Mouse (Mus musculus): ENCODE measurements around the gene Arx. TPM values are rescaled to one million over a fixed set of nuclear protein-coding genes. Genes with fewer than 3 reads are reported as not detected.

Gene Arx
- polyA plus RNA-seq, 1 experiment from 2014 or later: 0.69 TPM

- peaks cover 100% of the 10 kb centered on the region for H3K27me3 ChIP-seq (replicated peaks; ENCODE audit: control insufficient read depth, insufficient read depth, low read length)
- H3K4me1 ChIP-seq (replicated peaks; ENCODE audit: control insufficient read depth, insufficient read depth, low read length): 0 out of 2 replicates have a peak, but pooled peaks cover 2% of the 10 kb centered on the region
- ATAC-seq (replicated peaks; ENCODE audit: low FRiP score) (no peak), DNase-seq (ENCODE audit: low spot score) (no peak)
- WGBS: 12% methylated on average over 37 of the region's 37 CpGs
- no peaks in the 10 kb centered on the region for H3K36me3 ChIP-seq (ENCODE audit: control insufficient read depth, insufficient read depth, low read length)
- peak overlapping the region; percentile 58 for H3K4me2 ChIP-seq
- H3K4me3 ChIP-seq (ENCODE audit: low read depth, low read length): peak overlapping the region; percentile 34
- no peak overlapping the region for H3K27ac ChIP-seq (ENCODE audit: low read depth, low read length)
- no peak overlapping the region for H3K9ac ChIP-seq (ENCODE audit: low read depth, low read length)
- H3K9me3 ChIP-seq (ENCODE audit: control insufficient read depth, low read length): no peaks in the 10 kb centered on the region
These were observed 2.8 kb downstream of the Arx start for GRCm38 (mm10) chrX:93289076-93289475.

- no peak overlapping the region for H3K4me2 ChIP-seq
- DNase-seq (ENCODE audit: low spot score) (no peak), ATAC-seq (replicated peaks; ENCODE audit: low FRiP score) (no peak)
- 0 out of 2 replicates have a peak, but pooled peaks cover 2% of the 10 kb centered on the region for H3K4me1 ChIP-seq (replicated peaks; ENCODE audit: control insufficient read depth, insufficient read depth, low read length)
- 10% methylated on average over 12 of the region's 12 CpGs for WGBS
- H3K4me3 ChIP-seq (ENCODE audit: low read depth, low read length): no peak overlapping the region
- H3K9ac ChIP-seq (ENCODE audit: low read depth, low read length): no peak overlapping the region
- H3K9me3 ChIP-seq (ENCODE audit: control insufficient read depth, low read length): no peaks in the 10 kb centered on the region
- H3K27ac ChIP-seq (ENCODE audit: low read depth, low read length): no peak overlapping the region
- no peaks in the 10 kb centered on the region for H3K36me3 ChIP-seq (ENCODE audit: control insufficient read depth, insufficient read depth, low read length)
- H3K27me3 ChIP-seq (replicated peaks; ENCODE audit: control insufficient read depth, insufficient read depth, low read length): peaks cover 100% of the 10 kb centered on the region
These were observed 3.7 kb downstream of the Arx start for GRCm38 (mm10) chrX:93289851-93290380.

- DNase-seq (ENCODE audit: low spot score): no peak
- ATAC-seq (replicated peaks; ENCODE audit: low FRiP score): no peak
These were observed 5.8 kb downstream of the Arx start for GRCm38 (mm10) chrX:93292031-93292430.

GRCm38 (mm10) chrX:93294736-93295490 is 8.7 kb downstream of the Arx start:
- 14% methylated on average over 22 of the region's 25 CpGs for WGBS
- ATAC-seq (replicated peaks; ENCODE audit: low FRiP score) (no peak), DNase-seq (ENCODE audit: low spot score) (no peak)

More at GRCm38 (mm10) chrX:93292031-93292430, 5.8 kb downstream of the Arx start:
- no peaks in the 10 kb centered on the region for H3K9me3 ChIP-seq (ENCODE audit: control insufficient read depth, low read length)
- H3K27me3 ChIP-seq (replicated peaks; ENCODE audit: control insufficient read depth, insufficient read depth, low read length): peaks cover 100% of the 10 kb centered on the region
- 0 out of 2 replicates have a peak, but pooled peaks cover 2% of the 10 kb centered on the region for H3K4me1 ChIP-seq (replicated peaks; ENCODE audit: control insufficient read depth, insufficient read depth, low read length)
- H3K36me3 ChIP-seq (ENCODE audit: control insufficient read depth, insufficient read depth, low read length): no peaks in the 10 kb centered on the region
- H3K4me2 ChIP-seq: no peak overlapping the region
- no peak overlapping the region for H3K4me3 ChIP-seq (ENCODE audit: low read depth, low read length)
- 16% methylated on average over 6 of the region's 6 CpGs for WGBS
- no peak overlapping the region for H3K9ac ChIP-seq (ENCODE audit: low read depth, low read length)
- H3K27ac ChIP-seq (ENCODE audit: low read depth, low read length): no peak overlapping the region

GRCm38 (mm10) chrX:93295819-93296218 is 9.6 kb downstream of the Arx start:
- Histone ChIP-seq H3K9ac (ENCODE audit: low read depth, low read length) (no peak overlapping the region), H3K9me3 (ENCODE audit: control insufficient read depth, low read length) (no peaks in the 10 kb centered on the region), H3K27ac (ENCODE audit: low read depth, low read length) (no peak overlapping the region), H3K27me3 (replicated peaks; ENCODE audit: control insufficient read depth, insufficient read depth, low read length) (peaks cover 99% of the 10 kb centered on the region), H3K36me3 (ENCODE audit: control insufficient read depth, insufficient read depth, low read length) (no peaks in the 10 kb centered on the region), H3K4me1 (replicated peaks; ENCODE audit: control insufficient read depth, insufficient read depth, low read length) (no peaks in the 10 kb centered on the region), H3K4me2 (no peak overlapping the region), H3K4me3 (ENCODE audit: low read depth, low read length) (no peak overlapping the region)
- no peak for DNase-seq (ENCODE audit: low spot score)
- 16% methylated on average over 5 of the region's 5 CpGs for WGBS
- no peak for ATAC-seq (replicated peaks; ENCODE audit: low FRiP score)

More at GRCm38 (mm10) chrX:93294736-93295490, 8.7 kb downstream of the Arx start:
- H3K4me1 ChIP-seq (replicated peaks; ENCODE audit: control insufficient read depth, insufficient read depth, low read length): no peaks in the 10 kb centered on the region
- no peaks in the 10 kb centered on the region for H3K36me3 ChIP-seq (ENCODE audit: control insufficient read depth, insufficient read depth, low read length)
- H3K27me3 ChIP-seq (replicated peaks; ENCODE audit: control insufficient read depth, insufficient read depth, low read length): peaks cover 99% of the 10 kb centered on the region
- no peak overlapping the region for H3K9ac ChIP-seq (ENCODE audit: low read depth, low read length)
- H3K4me2 ChIP-seq: no peak overlapping the region
- H3K9me3 ChIP-seq (ENCODE audit: control insufficient read depth, low read length): no peaks in the 10 kb centered on the region
- no peak overlapping the region for H3K4me3 ChIP-seq (ENCODE audit: low read depth, low read length)
- no peak overlapping the region for H3K27ac ChIP-seq (ENCODE audit: low read depth, low read length)

- DNase-seq (ENCODE audit: low spot score) (no peak), ATAC-seq (replicated peaks; ENCODE audit: low FRiP score) (no peak)
- Histone ChIP-seq H3K9ac (ENCODE audit: low read depth, low read length) (no peak overlapping the region), H3K4me1 (replicated peaks; ENCODE audit: control insufficient read depth, insufficient read depth, low read length) (no peaks in the 10 kb centered on the region), H3K4me2 (peak overlapping the region; percentile 41), H3K27ac (ENCODE audit: low read depth, low read length) (no peak overlapping the region), H3K27me3 (replicated peaks; ENCODE audit: control insufficient read depth, insufficient read depth, low read length) (peaks cover 99% of the 10 kb centered on the region), H3K4me3 (ENCODE audit: low read depth, low read length) (no peak overlapping the region; the same call in 1 of the 2 replicates), H3K9me3 (ENCODE audit: control insufficient read depth, low read length) (no peaks in the 10 kb centered on the region), H3K36me3 (ENCODE audit: control insufficient read depth, insufficient read depth, low read length) (no peaks in the 10 kb centered on the region)
- WGBS: 16% methylated on average over 39 of the region's 40 CpGs
These were observed 10.8 kb downstream of the Arx start for GRCm38 (mm10) chrX:93297001-93297441.

- H3K36me3 ChIP-seq (ENCODE audit: control insufficient read depth, insufficient read depth, low read length): no peaks in the 10 kb centered on the region
- no peak overlapping the region for H3K27ac ChIP-seq (ENCODE audit: low read depth, low read length)
- ATAC-seq (replicated peaks; ENCODE audit: low FRiP score) (no peak), DNase-seq (ENCODE audit: low spot score) (no peak)
- 13% methylated on average over 43 of the region's 43 CpGs for WGBS
- H3K27me3 ChIP-seq (replicated peaks; ENCODE audit: control insufficient read depth, insufficient read depth, low read length): peaks cover 90% of the 10 kb centered on the region
- no peak overlapping the region for H3K9ac ChIP-seq (ENCODE audit: low read depth, low read length)
- H3K4me3 ChIP-seq (ENCODE audit: low read depth, low read length): 0 out of 2 replicates have a peak overlapping the region, but pooled peaks have one; percentile 21
- no peaks in the 10 kb centered on the region for H3K4me1 ChIP-seq (replicated peaks; ENCODE audit: control insufficient read depth, insufficient read depth, low read length)
- H3K4me2 ChIP-seq: peak overlapping the region; percentile 46
- no peaks in the 10 kb centered on the region for H3K9me3 ChIP-seq (ENCODE audit: control insufficient read depth, low read length)
These were observed 12.9 kb downstream of the Arx start for GRCm38 (mm10) chrX:93299046-93299626.

GRCm38 (mm10) chrX:93299771-93300170 is 13.5 kb downstream of the Arx start:
- H3K27ac ChIP-seq (ENCODE audit: low read depth, low read length): no peak overlapping the region
- H3K27me3 ChIP-seq (replicated peaks; ENCODE audit: control insufficient read depth, insufficient read depth, low read length): peaks cover 84% of the 10 kb centered on the region
- H3K9ac ChIP-seq (ENCODE audit: low read depth, low read length): no peak overlapping the region
- H3K4me2 ChIP-seq: no peak overlapping the region
- H3K9me3 ChIP-seq (ENCODE audit: control insufficient read depth, low read length): no peaks in the 10 kb centered on the region
- H3K36me3 ChIP-seq (ENCODE audit: control insufficient read depth, insufficient read depth, low read length): no peaks in the 10 kb centered on the region
- ATAC-seq (replicated peaks; ENCODE audit: low FRiP score) (no peak), DNase-seq (ENCODE audit: low spot score) (no peak)
- 16% methylated on average over 6 of the region's 6 CpGs for WGBS
- H3K4me1 ChIP-seq (replicated peaks; ENCODE audit: control insufficient read depth, insufficient read depth, low read length): no peaks in the 10 kb centered on the region
- H3K4me3 ChIP-seq (ENCODE audit: low read depth, low read length): no peak overlapping the region
